Mouse (Mus musculus) heart, adult 18-20 months (tissue): ENCODE data around the gene Mmgt2. TPM values are rescaled to one million over a fixed set of nuclear protein-coding genes. Genes with fewer than 3 reads are reported as not detected.
"Not testable (repeated sequence)": the region's sequence is repeated elsewhere in the genome, so short reads cannot be mapped to it uniquely, and the experiment has no call there.

Source experiments
- DNase-seq, 2 experiments: peaks; one replicate each; pipeline ENCODE4 v3.0.0; 2021 to 2022; ENCODE audit warnings: mixed read lengths in 1 of 2
- total RNA-seq, 2 experiments: library from RNA; stranded (reverse); gene quantifications; 2 replicates each; pipeline ENCODE4 v1.2.3; 2021

Mmgt2 gene
- total RNA-seq, 2 experiments from 2014 or later, result 5.4 to 7.1 TPM

- peak; percentile 60 to 72 for DNase-seq
Measured at GRCm38 (mm10) chr11:62645732-62646494, 2.6 kb upstream of the Mmgt2 start.

GRCm38 (mm10) chr11:62646495-62646843 lies 2.0 kb upstream of the Mmgt2 start:
- DNase-seq, result no peak

GRCm38 (mm10) chr11:62646958-62647515 lies 1.4 kb upstream of the Mmgt2 start:
- DNase-seq, result no peak

- DNase-seq, result peak in 1 of 2 experiments; percentile 52
Measured at GRCm38 (mm10) chr11:62647661-62648590, 538 bp upstream of the Mmgt2 start, which contains the start of gene Lrrc75a. TSS of gene Lrrc75a (minus strand) at chr11:62648523.

GRCm38 (mm10) chr11:62649803-62650202 lies 1.3 kb downstream of the Mmgt2 start:
- DNase-seq, result not testable (repeated sequence)

GRCm38 (mm10) chr11:62651563-62651962 lies 3.1 kb downstream of the Mmgt2 start:
- DNase-seq, result peak in 1 of 2 experiments; percentile 45

GRCm38 (mm10) chr11:62652080-62652479 lies 3.6 kb downstream of the Mmgt2 start:
- DNase-seq, result no peak

- DNase-seq, result peak in 1 of 2 experiments; percentile 24
Measured at GRCm38 (mm10) chr11:62660885-62661284, 12.4 kb downstream of the Mmgt2 start.

GRCm38 (mm10) chr11:62664250-62664649 lies 15.8 kb downstream of the Mmgt2 start:
- DNase-seq, result no peak

GRCm38 (mm10) chr11:62668986-62669385 lies 20.5 kb downstream of the Mmgt2 start:
- DNase-seq, result no peak

GRCm38 (mm10) chr11:62669471-62669870 lies 21.0 kb downstream of the Mmgt2 start:
- no peak for DNase-seq

- no peak for DNase-seq
Measured at GRCm38 (mm10) chr11:62670006-62670405, 21.5 kb downstream of the Mmgt2 start.

GRCm38 (mm10) chr11:62675480-62676289 lies 27.2 kb downstream of the Mmgt2 start:
- DNase-seq, result peak; percentile 82

- no peak for DNase-seq
Measured at GRCm38 (mm10) chr11:62676290-62676596, 27.8 kb downstream of the Mmgt2 start.

GRCm38 (mm10) chr11:62678778-62679354 lies 30.4 kb downstream of the Mmgt2 start:
- DNase-seq, result no peak

- no peak for DNase-seq
Measured at GRCm38 (mm10) chr11:62679954-62680353, 31.5 kb downstream of the Mmgt2 start.

- no peak for DNase-seq
Measured at GRCm38 (mm10) chr11:62691592-62691991, 43.1 kb downstream of the Mmgt2 start.

GRCm38 (mm10) chr11:62693299-62694184 lies 45.1 kb downstream of the Mmgt2 start:
- peak; percentile 9 to 56 for DNase-seq

- DNase-seq, result no peak
Measured at GRCm38 (mm10) chr11:62695126-62695525, 46.7 kb downstream of the Mmgt2 start.

GRCm38 (mm10) chr11:62699749-62700148 lies 51.3 kb downstream of the Mmgt2 start:
- no peak for DNase-seq

GRCm38 (mm10) chr11:62701218-62701617 lies 52.8 kb downstream of the Mmgt2 start:
- DNase-seq, result no peak
